8 mouse cellular contexts compared by ENCODE assay signal in genomic region chr9:42943781-42944535, GRCm38 (mm10). TPM values are rescaled to one million over a fixed set of nuclear protein-coding genes. Genes with fewer than 3 reads are reported as not detected.
DNase-seq lines count a peak whose midpoint lies in the region; ATAC-seq and TF ChIP-seq lines count a peak whose summit lies in the region.

Gene Grik4, minus strand, starts transcription at chr9:42944493.

- no peaks in the 10 kb centered on the region for H3K36me3 ChIP-seq in lung, embryonic 14.5 days (ENCODE audit: insufficient read depth)
- no peaks in the 10 kb centered on the region for H3K36me3 ChIP-seq in forebrain, embryonic 14.5 days (ENCODE audit: control insufficient read depth, insufficient read depth, low read length)
- no peaks in the 10 kb centered on the region for H3K36me3 ChIP-seq in intestine, postnatal 0 days (ENCODE audit: control insufficient read depth, insufficient read depth)
- H3K36me3 ChIP-seq in liver, embryonic 14.5 days (replicated peaks; ENCODE audit: control insufficient read depth, insufficient read depth, low read depth), result no peaks in the 10 kb centered on the region

- peak within 1 kb of the TSS; percentile 54; the same call in 1 of the 2 replicates for H3K27ac ChIP-seq in lung, embryonic 14.5 days (ENCODE audit: low read depth)
- no peak within 1 kb of the TSS for H3K27ac ChIP-seq in forebrain, embryonic 14.5 days (ENCODE audit: low read depth, low read length)
- H3K27ac ChIP-seq in intestine, postnatal 0 days (ENCODE audit: low read depth, low read length), result no peak within 1 kb of the TSS
- no peak within 1 kb of the TSS for H3K27ac ChIP-seq in liver, embryonic 14.5 days

- under 1% methylated on average over 45 of the region's 68 CpGs for WGBS in lung, embryonic 14.5 days
- WGBS in forebrain, embryonic 14.5 days, result 1% methylated on average over 53 of the region's 68 CpGs
- WGBS in intestine, postnatal 0 days, result under 1% methylated on average over 35 of the region's 68 CpGs
- whole genome bisulfite sequencing in liver, embryonic 14.5 days (ENCODE audit: insufficient replicate concordance), result 2% methylated on average over 39 of the region's 68 CpGs

- H3K4me3 ChIP-seq in lung, embryonic 14.5 days (ENCODE audit: low read depth, low read length), result peak within 1 kb of the TSS; percentile 78
- H3K4me3 ChIP-seq in forebrain, embryonic 14.5 days (ENCODE audit: low read depth, low read length), result peak within 1 kb of the TSS; percentile 64
- peak within 1 kb of the TSS; percentile 60 for H3K4me3 ChIP-seq in intestine, postnatal 0 days (ENCODE audit: low read depth, low read length)
- H3K4me3 ChIP-seq in liver, embryonic 14.5 days (ENCODE audit: insufficient read depth in 1 of 2, low read depth in 2 of 2, low read length in 2 of 2), result peak within 1 kb of the TSS; percentile 43 to 49

- H3K9me3 ChIP-seq in lung, embryonic 14.5 days (ENCODE audit: low read depth, low read length), result no peaks in the 10 kb centered on the region
- no peaks in the 10 kb centered on the region for H3K9me3 ChIP-seq in forebrain, embryonic 14.5 days (replicated peaks; ENCODE audit: control insufficient read depth, low read length)
- H3K9me3 ChIP-seq in intestine, postnatal 0 days (ENCODE audit: control insufficient read depth), result no peaks in the 10 kb centered on the region
- H3K9me3 ChIP-seq in liver, embryonic 14.5 days (ENCODE audit: control insufficient read depth, low read length), result no peaks in the 10 kb centered on the region

- no peak for TF ChIP-seq POLR2A in brain, embryonic 14.5 days (IDR thresholded peaks at IDR 0.05; ENCODE audit: borderline replicate concordance, extremely low read depth, insufficient read depth, insufficient read length, poor library complexity, severe bottlenecking)

- peak; percentile 44 for TF ChIP-seq CTCF in lung, embryonic 14.5 days (IDR thresholded peaks at IDR 0.05; ENCODE audit: low read depth)
- no peak for TF ChIP-seq CTCF in brain, embryonic 14.5 days (IDR thresholded peaks at IDR 0.05; ENCODE audit: borderline replicate concordance, extremely low read depth, insufficient read depth, insufficient read length)
- peak; percentile 36 for TF ChIP-seq CTCF in intestine, postnatal 0 days (IDR thresholded peaks at IDR 0.05; ENCODE audit: low read depth)
- TF ChIP-seq CTCF in liver, embryonic 14.5 days (IDR thresholded peaks at IDR 0.05; ENCODE audit: low read depth), result no peak

- peak; percentile 83 for ATAC-seq in lung, embryonic 14.5 days (ENCODE audit: insufficient read depth)
- ATAC-seq in forebrain, embryonic 14.5 days, result peak; percentile 87
- ATAC-seq in intestine, postnatal 0 days, result peak; percentile 74
- no peak for ATAC-seq in liver, embryonic 14.5 days (ENCODE audit: insufficient read depth)

- DNase-seq in lung, embryonic 14.5 days, result peak; percentile 61
- no peak for DNase-seq in lung, postnatal 25 days (ENCODE audit: low spot score)
- DNase-seq in brain, embryonic 14.5 days (ENCODE audit: low read depth), result peak; percentile 46
- DNase-seq in forebrain, embryonic 14.5 days (ENCODE audit: low spot score), result peak; percentile 39
- no peak for DNase-seq in liver, embryonic 14.5 days (ENCODE audit: low read depth in 3 of 3, low spot score in 3 of 3)
- peak; percentile 55 for DNase-seq in retina, embryonic 14.5 days (ENCODE audit: low spot score)
- no peak for DNase-seq in urinary bladder, postnatal 10 days (ENCODE audit: low spot score)

- 0 out of 2 replicates have a peak, but pooled peaks cover 6% of the 10 kb centered on the region for H3K27me3 ChIP-seq in lung, embryonic 14.5 days (ENCODE audit: insufficient read depth, low read length)
- 0 out of 2 replicates have a peak, but pooled peaks cover 2% of the 10 kb centered on the region for H3K27me3 ChIP-seq in forebrain, embryonic 14.5 days (replicated peaks; ENCODE audit: control insufficient read depth, insufficient read depth, low read length)
- peaks cover 7% of the 10 kb centered on the region; the same call in 1 of the 2 replicates for H3K27me3 ChIP-seq in intestine, postnatal 0 days (replicated peaks; ENCODE audit: control insufficient read depth, insufficient read depth, low read length)
- H3K27me3 ChIP-seq in liver, embryonic 14.5 days (ENCODE audit: control insufficient read depth, insufficient read depth, low read length), result peaks cover 44% of the 10 kb centered on the region

- peak within 1 kb of the TSS; percentile 98 for H3K4me2 ChIP-seq in lung, embryonic 14.5 days
- peak within 1 kb of the TSS; percentile 99 for H3K4me2 ChIP-seq in forebrain, embryonic 14.5 days (ENCODE audit: low read length)
- H3K4me2 ChIP-seq in intestine, postnatal 0 days (replicated peaks; ENCODE audit: low read depth), result peak within 1 kb of the TSS; percentile 100
- H3K4me2 ChIP-seq in liver, embryonic 14.5 days (ENCODE audit: low read depth), result peak within 1 kb of the TSS; percentile 62

- H3K4me1 ChIP-seq in lung, embryonic 14.5 days (ENCODE audit: insufficient read depth), result no peaks in the 10 kb centered on the region
- no peaks in the 10 kb centered on the region for H3K4me1 ChIP-seq in forebrain, embryonic 14.5 days (ENCODE audit: control insufficient read depth, insufficient read depth, low read length)
- H3K4me1 ChIP-seq in intestine, postnatal 0 days (replicated peaks; ENCODE audit: control insufficient read depth, insufficient read depth, low read length), result no peaks in the 10 kb centered on the region
- no peaks in the 10 kb centered on the region for H3K4me1 ChIP-seq in liver, embryonic 14.5 days (replicated peaks; ENCODE audit: control insufficient read depth in 2 of 2, insufficient read depth in 2 of 2, low read length in 1 of 2)

- TF ChIP-seq EP300 in liver, embryonic 14.5 days (IDR thresholded peaks at IDR 0.05; ENCODE audit: low read depth), result no peak

- peak within 1 kb of the TSS; percentile 82 for H3K9ac ChIP-seq in lung, embryonic 14.5 days
- peak within 1 kb of the TSS; percentile 90 for H3K9ac ChIP-seq in forebrain, embryonic 14.5 days (ENCODE audit: low read length)
- peak within 1 kb of the TSS; percentile 51 for H3K9ac ChIP-seq in intestine, postnatal 0 days (ENCODE audit: low read depth, low read length)
- H3K9ac ChIP-seq in liver, embryonic 14.5 days (replicated peaks), result no peak within 1 kb of the TSS; the same call in 1 of the 2 replicates

RNA-seq across cellular contexts. Expression of gene Grik4, which starts in this region (rescaled TPM):
- 1.6 and 2.2 TPM in 2 replicates for polyA plus RNA-seq in lung, embryonic 14.5 days (2014; fragmentation: Nextera tagmentation; extraction: Ambion mirVana)
- 4.2 and 9.8 TPM in 2 replicates for polyA plus RNA-seq in brain, embryonic 14.5 days (2012; rRNA removed)
- polyA plus RNA-seq in forebrain, embryonic 14.5 days (2014; fragmentation: Nextera tagmentation; extraction: Ambion mirVana), result 1.4 and 1.9 TPM in 2 replicates
- polyA plus RNA-seq in intestine, postnatal 0 days (2015; fragmentation: Nextera tagmentation; extraction: Ambion mirVana), result 0.63 and 0.68 TPM in 2 replicates
- 0.38 and 0.52 TPM in 2 replicates for polyA plus RNA-seq in liver, embryonic 14.5 days (2012; rRNA removed)
- 0.19 and 0.20 TPM in 2 replicates for polyA plus RNA-seq in liver, embryonic 14.5 days (2014; fragmentation: Nextera tagmentation; extraction: Ambion mirVana)

Comparison
In these comparisons a context has a peak if more than half of its experiments do, and no peak if none do; other contexts are left out.
1. DNase-seq: peak in lung, embryonic 14.5 days (single experiment), brain, embryonic 14.5 days (single experiment), forebrain, embryonic 14.5 days (single experiment) and retina, embryonic 14.5 days (single experiment); none in lung, postnatal 25 days (single experiment), liver, embryonic 14.5 days (0 of 3) and urinary bladder, postnatal 10 days (single experiment).
2. Peak in ATAC-seq, H3K4me3 ChIP-seq, H3K9ac ChIP-seq and H3K4me2 ChIP-seq in intestine, postnatal 0 days; RNA of the gene not detected or under 1 TPM.
3. CTCF ChIP-seq: peak in lung, embryonic 14.5 days (single experiment) and intestine, postnatal 0 days (single experiment); none in brain, embryonic 14.5 days (single experiment) and liver, embryonic 14.5 days (single experiment).
4. Peak in every context shown above with its lines, with median percentiles within 50 percentile points of each other: H3K4me2 ChIP-seq and H3K4me3 ChIP-seq.